Mouse (Mus musculus) E14TG2a.4 (cell line): Measurements from ENCODE around the gene Pdgfb.

Experiments
- H3K27me3 ChIP-seq: 2 replicates; pipeline ENCODE4 v1.6.1; 2014; ENCODE audit warnings: low read length, control low read depth; ENCODE audit not compliant: insufficient read depth
- H3K36me3 ChIP-seq: 2 replicates; pipeline ENCODE4 v1.6.1; 2014; ENCODE audit warnings: low read length, control low read depth; ENCODE audit not compliant: insufficient read depth
- H3K4me1 ChIP-seq: replicated peaks from 2 replicates; pipeline ENCODE4 v1.6.1; 2014; ENCODE audit warnings: low read depth, low read length, control low read depth
- H3K4me3 ChIP-seq: replicated peaks from 2 replicates; pipeline ENCODE4 v1.5.1; 2014; ENCODE audit warnings: mild to moderate bottlenecking, low read length
- H3K9me3 ChIP-seq: 2 replicates; pipeline ENCODE4 v1.6.1; 2014; ENCODE audit warnings: low read length, control low read depth
- CTCF ChIP-seq: conservative IDR thresholded peaks from 2 replicates; pipeline ENCODE4 v1.5.1; 2014; ENCODE audit warnings: low read length
- NANOG ChIP-seq: IDR thresholded peaks from 2 replicates; pipeline ENCODE4 v1.6.1; 2014; ENCODE audit warnings: borderline replicate concordance, low read length, mixed read lengths
- POU5F1 ChIP-seq: IDR thresholded peaks from 2 replicates; pipeline ENCODE4 v1.6.1; 2014; ENCODE audit warnings: low read length, borderline replicate concordance

Gene Pdgfb

GRCm38 (mm10) chr15:80054034-80054710 is 39.4 kb upstream of the Pdgfb start:
- H3K27me3 ChIP-seq, result peaks cover 11% of the 10 kb centered on the region; the same call in 1 of the 2 replicates
- TF ChIP-seq NANOG (no peak), POU5F1 (no peak), CTCF (no peak)

GRCm38 (mm10) chr15:80053381-80054033 is 38.7 kb upstream of the Pdgfb start:
- Histone ChIP-seq H3K36me3 (no peaks in the 10 kb centered on the region), H3K4me3 (no peak overlapping the region), H3K9me3 (peaks cover 3% of the 10 kb centered on the region; the same call in 1 of the 2 replicates), H3K4me1 (peaks cover 45% of the 10 kb centered on the region), H3K27me3 (peaks cover 16% of the 10 kb centered on the region; the same call in 1 of the 2 replicates)
- TF ChIP-seq POU5F1, result no peak
- no peak for TF ChIP-seq CTCF
- no peak for TF ChIP-seq NANOG

More at GRCm38 (mm10) chr15:80054034-80054710, 39.4 kb upstream of the Pdgfb start:
- Histone ChIP-seq H3K36me3 (no peaks in the 10 kb centered on the region), H3K9me3 (peaks cover 3% of the 10 kb centered on the region; the same call in 1 of the 2 replicates), H3K4me1 (peaks cover 45% of the 10 kb centered on the region), H3K4me3 (no peak overlapping the region)

- peaks cover 3% of the 10 kb centered on the region; the same call in 1 of the 2 replicates for H3K9me3 ChIP-seq
- TF ChIP-seq CTCF (no peak), NANOG (no peak), POU5F1 (no peak)
- no peak overlapping the region for H3K4me3 ChIP-seq
- peaks cover 32% of the 10 kb centered on the region for H3K27me3 ChIP-seq
- H3K4me1 ChIP-seq, result peaks cover 32% of the 10 kb centered on the region
- H3K36me3 ChIP-seq, result no peaks in the 10 kb centered on the region
These were observed 37.0 kb upstream of the Pdgfb start for GRCm38 (mm10) chr15:80051782-80052181.

- no peak for TF ChIP-seq CTCF
- no peak for TF ChIP-seq POU5F1
- no peak for TF ChIP-seq NANOG
- H3K4me1 ChIP-seq, result peaks cover 29% of the 10 kb centered on the region
- peaks cover 34% of the 10 kb centered on the region for H3K27me3 ChIP-seq
- no peak overlapping the region for H3K4me3 ChIP-seq
- peaks cover 3% of the 10 kb centered on the region; the same call in 1 of the 2 replicates for H3K9me3 ChIP-seq
- H3K36me3 ChIP-seq, result no peaks in the 10 kb centered on the region
These were observed 36.5 kb upstream of the Pdgfb start for GRCm38 (mm10) chr15:80051092-80051761.

- peaks cover 34% of the 10 kb centered on the region for H3K27me3 ChIP-seq
- TF ChIP-seq NANOG (no peak), POU5F1 (no peak), CTCF (no peak)
- H3K4me1 ChIP-seq, result peaks cover 29% of the 10 kb centered on the region
- no peaks in the 10 kb centered on the region for H3K36me3 ChIP-seq
- no peak overlapping the region for H3K4me3 ChIP-seq
- H3K9me3 ChIP-seq, result peaks cover 3% of the 10 kb centered on the region; the same call in 1 of the 2 replicates
These were observed 35.3 kb upstream of the Pdgfb start for GRCm38 (mm10) chr15:80050093-80050492.

DNA sequence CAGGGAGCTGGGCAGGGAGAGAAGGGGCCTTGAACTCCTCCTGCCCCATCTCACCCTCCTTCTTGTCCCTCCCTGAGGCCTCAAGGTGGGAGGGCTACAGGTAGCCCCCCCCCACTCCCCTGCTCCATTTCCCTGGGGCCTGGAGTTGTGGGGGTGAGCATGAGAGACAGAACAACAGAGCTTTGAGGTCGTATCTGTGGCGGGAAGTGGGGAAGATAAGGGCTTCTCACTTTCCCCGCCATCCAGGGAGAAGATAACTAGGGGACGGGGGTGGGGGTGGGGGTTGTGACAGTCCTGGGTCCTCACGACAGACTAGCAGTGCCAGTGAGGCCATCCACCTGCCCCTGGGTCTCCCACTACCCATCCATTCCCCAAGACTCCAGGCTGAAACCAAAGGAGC is 33.2 kb upstream of the Pdgfb start:
- Histone ChIP-seq H3K4me1 (peaks cover 21% of the 10 kb centered on the region), H3K4me3 (no peak overlapping the region), H3K9me3 (peaks cover under 1% of the 10 kb centered on the region; the same call in 1 of the 2 replicates), H3K27me3 (peaks cover 37% of the 10 kb centered on the region), H3K36me3 (no peaks in the 10 kb centered on the region)
- TF ChIP-seq NANOG (no peak), CTCF (no peak), POU5F1 (no peak)

GRCm38 (mm10) chr15:80047242-80047641 is 32.5 kb upstream of the Pdgfb start:
- TF ChIP-seq POU5F1 (no peak), CTCF (no peak), NANOG (no peak)
- no peak overlapping the region for H3K4me3 ChIP-seq
- no peaks in the 10 kb centered on the region for H3K36me3 ChIP-seq
- no peaks in the 10 kb centered on the region for H3K9me3 ChIP-seq
- H3K4me1 ChIP-seq, result peaks cover 21% of the 10 kb centered on the region
- H3K27me3 ChIP-seq, result peaks cover 42% of the 10 kb centered on the region

- no peaks in the 10 kb centered on the region for H3K9me3 ChIP-seq
- no peak overlapping the region for H3K4me3 ChIP-seq
- H3K27me3 ChIP-seq, result peaks cover 41% of the 10 kb centered on the region
- peak; percentile 77 for TF ChIP-seq CTCF
- no peak for TF ChIP-seq NANOG
- TF ChIP-seq POU5F1, result no peak
- H3K4me1 ChIP-seq, result peaks cover 10% of the 10 kb centered on the region
- H3K36me3 ChIP-seq, result no peaks in the 10 kb centered on the region
These were observed 31.0 kb upstream of the Pdgfb start for GRCm38 (mm10) chr15:80045749-80046148.
